Mouse (Mus musculus) spleen, embryonic (tissue): ENCODE results near the gene Gm960.

Experiments
- CTCF ChIA-PET: fragments of 350-600 bp; sonication (Branson Sonifier 250); formaldehyde crosslinking; loops from one replicate; lab custom pipeline; 2022; lab: Charles Lee

The Gm960 gene

GRCm38 (mm10) chr19:4624406-4625178, 73.9 kb downstream of the Gm960 start:
- CTCF ChIA-PET: no interaction called here

GRCm38 (mm10) chr19:4624006-4624405, 74.5 kb downstream of the Gm960 start:
- CTCF ChIA-PET: no interaction called here

GRCm38 (mm10) chr19:4623419-4623818, 75.0 kb downstream of the Gm960 start:
- CTCF ChIA-PET: no interaction called here

GRCm38 (mm10) chr19:4622780-4623179, 75.7 kb downstream of the Gm960 start:
- CTCF ChIA-PET: no interaction called here

- CTCF ChIA-PET: no interaction called here
Measured at GRCm38 (mm10) chr19:4620721-4621120, 77.7 kb downstream of the Gm960 start.

GRCm38 (mm10) chr19:4619461-4619860, 79.0 kb downstream of the Gm960 start:
- CTCF ChIA-PET: no interaction called here

- CTCF ChIA-PET: no interaction called here
Measured at GRCm38 (mm10) chr19:4618183-4618582, 80.3 kb downstream of the Gm960 start.

GRCm38 (mm10) chr19:4616546-4616945, 81.9 kb downstream of the Gm960 start:
- CTCF ChIA-PET: no interaction called here

- CTCF ChIA-PET: no interaction called here
Measured at GRCm38 (mm10) chr19:4615151-4616093, 83.0 kb downstream of the Gm960 start, which contains the start of gene Lrfn4. TSS of gene Lrfn4 (minus strand) at chr19:4615667.

- CTCF ChIA-PET: no interaction called here
Measured at GRCm38 (mm10) chr19:4614305-4615150, 83.9 kb downstream of the Gm960 start.

- CTCF ChIA-PET: no interaction called here
Measured at GRCm38 (mm10) chr19:4613464-4614304, 84.8 kb downstream of the Gm960 start.

- CTCF ChIA-PET: interaction anchor here (0.6 kb wide), 1 partner anchor 361 kb away, joined by 3 read pairs; no protein-coding TSS in a partner anchor
Measured at GRCm38 (mm10) chr19:4612181-4612961, 86.1 kb downstream of the Gm960 start.

GRCm38 (mm10) chr19:4610109-4610508, 88.4 kb downstream of the Gm960 start:
- CTCF ChIA-PET: no interaction called here

GRCm38 (mm10) chr19:4608511-4608910, 90.0 kb downstream of the Gm960 start:
- CTCF ChIA-PET: no interaction called here

GRCm38 (mm10) chr19:4607406-4607805, 91.1 kb downstream of the Gm960 start:
- CTCF ChIA-PET: no interaction called here

GRCm38 (mm10) chr19:4605654-4606053, 92.8 kb downstream of the Gm960 start:
- CTCF ChIA-PET: interaction anchor here (0.6 to 0.7 kb wide), 2 partner anchors 23 to 253 kb away, joined by 5 to 8 read pairs; no protein-coding TSS in a partner anchor

- CTCF ChIA-PET: interaction anchor here (0.6 kb wide), 1 partner anchor 61 kb away, joined by 3 read pairs; no protein-coding TSS in a partner anchor
Measured at GRCm38 (mm10) chr19:4603801-4604723, 94.4 kb downstream of the Gm960 start.

GRCm38 (mm10) chr19:4602459-4602858, 96.0 kb downstream of the Gm960 start:
- CTCF ChIA-PET: no interaction called here
